Mouse (Mus musculus) testis, adult 2 months (tissue): ENCODE results near the gene Mef2a. TPM values are rescaled to one million over a fixed set of nuclear protein-coding genes. Genes with fewer than 3 reads are reported as not detected.

Experiments
- H3K27ac ChIP-seq: fragments of 200-500 bp; 2 replicates; pipeline ENCODE4 v1.5.1; 2012; ENCODE audit warnings: low read depth, low read length; ENCODE audit not compliant: control insufficient read depth, insufficient read depth
- H3K27me3 ChIP-seq: fragments of 200-500 bp; 2 replicates; pipeline ENCODE4 v1.6.1; 2012; ENCODE audit warnings: mild to moderate bottlenecking, low read length, moderate library complexity; ENCODE audit not compliant: control insufficient read depth, insufficient read depth
- H3K36me3 ChIP-seq: fragments of 200-500 bp; 2 replicates; pipeline ENCODE4 v1.6.1; 2012; ENCODE audit warnings: mild to moderate bottlenecking, low read length; ENCODE audit not compliant: control insufficient read depth, insufficient read depth
- H3K4me1 ChIP-seq: fragments of 200-500 bp; 2 replicates; pipeline ENCODE4 v1.6.1; 2012; ENCODE audit warnings: low read length; ENCODE audit not compliant: control insufficient read depth, insufficient read depth
- H3K4me3 ChIP-seq: fragments of 200-500 bp; 2 replicates; pipeline ENCODE4 v1.5.1; 2012; ENCODE audit warnings: low read depth, mild to moderate bottlenecking, low read length, moderate library complexity, mixed read lengths; ENCODE audit not compliant: control insufficient read depth
- CTCF ChIP-seq: fragments of 200-500 bp; IDR thresholded peaks from 2 replicates; pipeline ENCODE4 v1.5.1; 2012; ENCODE audit warnings: low read depth, mild to moderate bottlenecking, inconsistent platforms, low read length, moderate library complexity; ENCODE audit not compliant: control insufficient read depth, insufficient read depth, insufficient replicate concordance
- POLR2A ChIP-seq: fragments of 200-500 bp; IDR thresholded peaks from 2 replicates; pipeline ENCODE4 v1.6.1; 2012; ENCODE audit warnings: low read depth, mild to moderate bottlenecking, inconsistent platforms, low read length, moderate library complexity; ENCODE audit not compliant: control insufficient read depth
- polyA plus RNA-seq: library from polyadenylated mRNA; depleted of rRNA; stranded (reverse); fragments of >200 nt; gene quantifications from 2 replicates; pipeline ENCODE4 v1.2.3, GENCODE M21; 2012

Gene Mef2a
- polyA plus RNA-seq, 1 experiment = 21.3 TPM

DNA sequence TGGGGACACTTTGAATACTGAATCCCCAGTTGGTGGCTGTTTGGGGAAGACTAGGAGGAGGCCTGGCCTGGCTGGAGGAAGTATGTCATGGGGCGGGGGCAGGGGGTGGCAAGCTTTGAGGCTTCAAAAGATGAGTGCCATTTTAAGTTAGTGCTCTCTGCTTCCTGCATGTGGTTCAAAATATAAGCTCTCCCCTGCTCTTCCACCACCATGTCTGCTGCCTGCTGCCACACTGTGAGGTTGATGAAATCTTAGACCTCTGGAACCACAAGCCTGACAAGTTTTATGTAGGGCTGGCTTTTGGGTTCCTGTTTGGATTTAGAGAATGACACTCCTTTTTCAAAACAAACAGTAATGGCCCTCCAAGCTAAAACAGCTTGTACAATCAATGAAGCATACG is 34.4 kb upstream of the Mef2a start:
- Histone ChIP-seq H3K36me3 (no peaks in the 10 kb centered on the region), H3K4me3 (no peak overlapping the region)
- TF ChIP-seq POLR2A (no peak), CTCF (no peak)

DNA sequence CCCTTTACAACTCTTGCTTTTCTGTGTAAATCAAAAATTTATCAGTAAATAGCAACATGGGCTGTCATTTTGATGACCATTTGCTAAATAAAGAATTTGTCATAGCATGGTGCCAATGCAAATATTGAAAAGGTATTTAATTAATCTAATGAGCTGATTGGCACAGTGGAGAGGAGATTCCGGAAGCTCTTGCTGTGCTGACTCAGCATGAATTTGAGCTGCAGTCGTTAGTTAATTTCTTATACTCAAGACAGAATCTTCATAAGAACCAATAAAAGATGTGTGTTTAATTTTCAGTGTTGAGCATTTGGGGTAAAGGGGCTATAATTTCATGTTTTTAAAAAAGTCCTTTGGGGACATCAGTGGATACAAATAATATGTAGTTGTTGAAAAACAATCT is 31.5 kb upstream of the Mef2a start:
- Histone ChIP-seq H3K27me3 (no peaks in the 10 kb centered on the region), H3K27ac (no peak overlapping the region), H3K4me1 (no peaks in the 10 kb centered on the region), H3K4me3 (no peak overlapping the region), H3K36me3 (no peaks in the 10 kb centered on the region)
- no peak for TF ChIP-seq POLR2A
- no peak for TF ChIP-seq CTCF

More for the DNA sequence above, 34.4 kb upstream of the Mef2a start:
- Histone ChIP-seq H3K27me3 (no peaks in the 10 kb centered on the region), H3K27ac (no peak overlapping the region), H3K4me1 (no peaks in the 10 kb centered on the region)

DNA sequence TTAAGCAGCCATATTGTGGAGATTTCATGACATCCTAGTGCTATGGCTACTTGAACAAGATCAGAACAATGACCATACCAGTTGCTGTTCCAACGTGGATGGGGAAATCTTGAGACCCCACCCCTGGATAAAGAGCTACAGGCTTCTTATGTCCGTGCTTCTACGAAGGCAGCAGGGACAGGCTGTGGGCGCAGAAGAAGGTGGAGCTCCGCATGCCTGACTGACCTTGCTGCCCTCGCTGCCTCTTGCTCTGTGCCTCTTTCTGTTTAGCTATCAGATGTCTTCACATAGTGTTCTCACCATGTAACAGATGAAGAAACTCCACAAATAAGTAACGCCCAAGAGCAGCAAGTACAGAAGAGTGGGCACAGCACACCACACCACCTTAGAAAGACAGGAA is 29.7 kb upstream of the Mef2a start:
- Histone ChIP-seq H3K27ac (peak overlapping the region; percentile 6; the same call in 1 of the 2 replicates), H3K36me3 (no peaks in the 10 kb centered on the region), H3K27me3 (no peaks in the 10 kb centered on the region), H3K4me1 (no peaks in the 10 kb centered on the region), H3K4me3 (no peak overlapping the region)
- no peak for TF ChIP-seq POLR2A

DNA sequence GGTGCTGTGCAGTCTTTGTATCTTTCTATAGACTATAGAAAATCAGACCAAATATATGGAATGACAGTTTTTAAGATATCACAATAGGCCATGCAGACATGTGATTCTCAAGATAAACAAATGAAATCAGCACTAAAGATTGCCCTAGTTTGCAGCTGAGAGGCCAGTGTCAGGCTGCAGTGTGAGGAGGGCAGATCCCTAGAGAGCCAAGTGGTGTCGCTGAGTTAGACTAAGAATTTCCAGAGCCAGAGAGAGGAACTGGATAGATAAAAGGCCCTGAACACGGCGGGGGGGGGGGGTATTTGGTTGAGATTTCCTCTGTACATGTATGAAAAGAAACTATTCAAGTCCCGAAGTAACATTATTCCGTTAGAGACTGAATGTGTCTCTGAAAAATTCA is 28.7 kb upstream of the Mef2a start:
- Histone ChIP-seq H3K27ac (no peak overlapping the region), H3K4me1 (no peaks in the 10 kb centered on the region), H3K4me3 (no peak overlapping the region), H3K36me3 (no peaks in the 10 kb centered on the region), H3K27me3 (no peaks in the 10 kb centered on the region)
- TF ChIP-seq CTCF = no peak
- TF ChIP-seq POLR2A = no peak

DNA sequence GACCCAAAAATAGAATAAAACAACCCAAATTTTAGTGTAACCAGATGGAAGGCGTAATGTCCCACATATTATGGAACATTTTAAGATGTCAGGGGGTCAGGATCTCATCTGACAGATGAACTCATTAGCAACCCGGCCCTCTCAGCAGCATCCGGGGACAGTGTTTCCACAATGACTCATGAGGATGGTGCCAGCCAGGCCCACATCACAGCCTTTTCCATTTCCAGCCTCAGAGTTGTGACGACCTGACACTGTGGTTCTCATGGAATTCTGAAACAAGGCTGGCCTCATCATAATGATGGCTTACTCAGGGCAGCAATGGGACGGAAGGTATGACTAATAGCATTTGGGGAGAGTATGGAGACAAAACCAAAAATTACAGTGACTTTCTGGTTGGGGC is 18.1 kb upstream of the Mef2a start:
- TF ChIP-seq CTCF = no peak
- no peak for TF ChIP-seq POLR2A
- Histone ChIP-seq H3K4me3 (no peak overlapping the region), H3K4me1 (no peaks in the 10 kb centered on the region), H3K27ac (no peak overlapping the region), H3K36me3 (no peaks in the 10 kb centered on the region), H3K27me3 (no peaks in the 10 kb centered on the region)

DNA sequence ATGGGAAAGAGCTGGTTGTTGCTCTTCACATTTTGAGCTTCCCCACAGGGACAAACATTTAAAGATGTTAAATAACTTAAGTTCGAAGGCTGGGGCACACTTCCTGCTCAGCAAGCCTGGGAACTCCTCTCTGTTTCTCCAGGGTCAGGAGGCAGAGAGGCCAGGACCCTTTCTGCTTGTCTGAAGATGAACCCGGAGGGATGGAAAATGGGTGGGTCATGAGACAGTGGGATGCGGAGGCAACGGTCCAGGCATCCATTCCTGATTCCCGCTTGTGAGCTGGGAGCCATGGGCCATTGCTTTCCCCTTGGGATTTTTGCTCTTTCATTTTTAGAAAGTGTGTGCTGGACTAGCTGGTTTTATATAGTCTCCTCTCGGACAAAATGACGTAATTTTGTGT is 17.4 kb upstream of the Mef2a start:
- TF ChIP-seq POLR2A (no peak), CTCF (no peak)
- no peak overlapping the region for H3K4me3 ChIP-seq
- H3K27me3 ChIP-seq = no peaks in the 10 kb centered on the region
- no peak overlapping the region for H3K27ac ChIP-seq
- H3K4me1 ChIP-seq = no peaks in the 10 kb centered on the region
- H3K36me3 ChIP-seq = no peaks in the 10 kb centered on the region

DNA sequence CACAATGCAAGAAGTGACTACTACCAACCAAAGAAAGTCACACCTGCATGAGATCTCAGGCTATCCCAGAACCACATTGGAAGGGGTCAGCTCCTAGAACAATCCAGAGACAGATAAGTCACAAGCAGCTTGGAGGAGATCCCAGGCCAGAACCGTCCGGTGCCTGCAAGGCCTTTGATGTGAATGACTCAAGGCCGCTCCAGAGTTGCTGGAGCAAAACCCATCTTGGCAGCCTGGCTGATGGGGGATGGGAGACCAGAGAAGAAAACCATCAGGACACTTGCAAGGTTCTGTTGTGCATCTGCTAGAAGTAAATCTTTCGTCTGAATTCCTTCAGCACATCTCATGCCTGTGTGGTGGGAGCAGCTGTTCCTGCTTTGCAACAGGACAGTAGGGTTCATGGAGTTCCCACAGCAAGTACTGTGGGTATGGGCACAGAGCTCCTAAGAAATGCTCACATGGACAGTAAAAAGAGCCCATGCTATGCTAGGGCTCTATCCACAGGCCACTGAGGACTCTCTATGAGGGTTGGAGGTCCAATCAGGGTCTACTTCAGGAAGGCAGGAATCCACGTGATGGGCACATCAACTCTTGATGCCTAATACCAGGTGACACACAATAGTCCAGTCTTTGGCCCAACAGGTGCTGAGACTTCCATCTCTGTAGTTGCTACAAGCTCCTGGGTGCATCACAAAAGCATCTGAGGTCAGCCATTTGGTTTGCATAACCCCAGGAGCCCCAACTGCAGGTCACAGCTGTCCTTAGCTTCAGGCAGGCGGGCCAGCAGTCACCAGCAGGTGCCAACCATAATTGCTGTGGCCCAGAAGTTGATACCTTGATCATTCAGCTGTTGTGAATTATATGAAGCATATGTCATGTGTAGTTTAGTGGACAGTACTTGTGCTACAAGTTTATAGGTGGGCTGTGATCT is 12.5 kb upstream of the Mef2a start:
- no peaks in the 10 kb centered on the region for H3K36me3 ChIP-seq
- no peak for TF ChIP-seq CTCF
- no peak for TF ChIP-seq POLR2A
- no peaks in the 10 kb centered on the region for H3K4me1 ChIP-seq
- H3K27me3 ChIP-seq = no peaks in the 10 kb centered on the region
- no peak overlapping the region for H3K27ac ChIP-seq
- no peak overlapping the region for H3K4me3 ChIP-seq
